Mouse (Mus musculus) kidney, postnatal 36 days (tissue): ENCODE measurements around the gene Egr4.

Experiments used
- DNase-seq, 2 experiments: peaks; one replicate each; pipeline ENCODE4 v3.0.0; 2021 to 2022; ENCODE audit warnings: mixed read lengths in 2 of 2

The Egr4 gene

DNA sequence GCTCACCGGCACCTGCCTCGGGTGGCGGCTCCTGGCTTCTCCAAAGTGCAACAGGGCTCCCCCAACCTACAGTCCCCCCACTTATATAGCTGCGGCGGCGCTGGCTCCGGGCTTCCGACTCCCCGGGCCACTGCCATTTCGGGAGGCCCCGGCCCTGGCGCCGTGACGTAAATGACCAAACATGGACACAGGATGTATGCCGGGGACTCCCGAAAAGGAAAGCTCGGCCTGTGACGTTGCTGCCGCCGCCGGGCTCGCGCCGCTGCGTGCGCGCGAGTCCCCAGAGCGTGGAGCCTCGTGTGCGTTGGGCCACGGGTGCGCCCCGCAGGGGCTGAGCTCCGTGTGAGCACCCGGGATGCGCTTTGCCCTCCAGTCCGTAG lies at the start of gene Egr4:
Gene Egr4, minus strand, starts transcription at position 59 of the 380 bp plus-strand sequence.
- DNase-seq: peak in 1 of 2 experiments; percentile 10

DNA sequence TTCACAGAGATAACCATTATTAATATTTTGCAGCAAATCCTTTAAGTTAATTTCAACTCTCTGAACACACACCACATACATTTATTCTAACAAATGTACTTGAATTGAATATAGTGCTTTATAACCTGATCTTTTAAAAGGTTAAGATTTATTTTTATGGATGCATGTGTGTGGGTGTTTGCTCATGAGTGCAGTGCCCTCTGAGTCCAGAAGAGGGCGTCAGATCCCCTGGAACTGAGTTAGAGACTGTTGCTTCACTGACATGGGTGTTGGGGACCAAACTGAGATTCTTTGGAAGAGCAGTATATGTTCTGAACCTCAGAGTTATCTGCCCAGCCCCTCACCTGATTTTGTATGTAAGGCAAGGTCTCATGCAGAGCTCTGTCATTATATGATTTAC lies 49.0 kb upstream of the Egr4 start:
- DNase-seq: no peak

DNA sequence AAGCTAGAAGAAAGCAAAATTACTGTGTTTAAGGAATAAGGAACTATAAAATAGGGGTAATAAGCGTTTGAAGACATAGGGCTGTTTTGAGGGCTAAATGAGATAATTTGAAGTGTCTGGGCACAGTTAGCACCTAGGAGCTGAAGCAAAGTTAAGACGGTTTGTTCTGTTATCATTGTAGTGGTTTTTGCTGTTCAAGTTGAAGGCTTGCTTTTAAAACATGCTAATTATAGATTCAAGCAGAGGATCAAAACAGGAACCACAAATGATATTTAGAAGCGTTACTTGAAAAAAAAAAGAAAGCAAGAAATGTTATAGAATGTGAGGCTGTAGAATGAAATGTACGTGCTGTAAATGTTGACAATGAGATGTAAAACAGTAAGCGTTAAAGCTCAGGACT lies 34.3 kb upstream of the Egr4 start:
- no peak for DNase-seq

DNA sequence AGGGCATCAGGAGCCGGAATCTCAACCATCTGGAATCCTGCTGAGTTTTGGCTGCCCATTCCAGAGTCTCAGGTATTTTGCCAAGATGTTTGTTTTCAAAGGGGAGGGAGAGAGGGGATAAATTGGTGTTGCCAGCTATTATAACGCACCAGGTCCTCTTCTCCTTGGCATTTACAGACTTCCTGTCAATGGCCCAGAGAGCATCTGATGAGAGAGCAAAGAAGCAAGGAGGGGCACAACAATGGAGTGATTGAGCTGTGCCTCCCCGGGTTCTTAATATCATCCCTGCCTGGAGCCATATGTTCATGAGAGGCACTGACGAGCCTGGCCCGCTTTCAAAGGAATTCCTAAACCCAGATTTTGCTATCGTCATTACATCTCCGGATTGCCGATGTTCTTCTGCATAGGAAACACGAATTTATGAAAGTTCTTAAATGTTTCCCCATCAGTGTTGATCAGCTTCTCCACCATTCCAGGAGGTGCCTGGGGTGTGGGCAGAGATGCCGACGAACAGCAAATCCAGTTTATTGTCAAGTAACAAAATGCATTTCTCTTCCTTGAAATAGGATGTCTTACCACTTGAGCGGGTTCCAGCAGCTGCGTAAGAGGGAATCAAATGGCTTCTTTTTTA lies 31.0 kb upstream of the Egr4 start:
- no peak for DNase-seq

DNA sequence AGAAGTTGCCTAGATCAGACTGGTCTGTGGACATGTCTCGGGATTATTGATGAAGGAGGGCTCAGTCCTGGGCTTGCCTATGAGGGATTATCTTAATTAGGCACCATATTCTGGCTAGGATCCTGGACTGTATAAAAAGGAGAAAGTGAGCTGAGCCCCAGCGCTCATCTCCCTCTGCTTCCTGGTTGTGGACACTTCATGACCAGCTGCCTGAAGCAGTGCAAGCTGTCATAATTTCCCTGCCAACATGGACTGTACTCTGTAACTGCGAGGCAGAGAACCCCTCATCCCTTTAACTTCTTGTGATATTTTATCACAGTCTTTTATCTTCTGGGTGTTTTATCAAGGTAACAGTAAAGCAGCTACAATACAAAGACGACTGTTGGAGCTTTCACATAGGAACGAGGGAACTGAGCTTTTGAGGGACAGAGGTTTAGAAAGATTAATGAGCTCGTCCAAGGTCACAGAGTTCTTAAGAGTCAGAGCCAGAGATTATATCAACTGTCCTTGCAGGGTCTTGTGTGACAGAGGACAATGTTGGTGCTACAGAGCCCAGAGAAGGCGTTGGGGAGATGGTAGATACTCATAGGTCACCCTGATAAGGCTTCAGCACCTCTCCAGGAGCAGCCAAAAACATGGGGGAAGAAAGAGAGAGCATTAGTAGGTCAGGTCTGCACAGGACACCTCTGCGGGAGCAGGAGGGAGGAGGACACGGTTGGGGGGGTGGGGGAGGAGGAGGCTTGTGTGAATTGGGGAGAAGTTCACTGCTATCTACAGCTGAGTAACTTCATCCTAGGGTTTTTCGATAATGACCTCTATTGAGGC lies 30.2 kb upstream of the Egr4 start:
- DNase-seq: no peak

DNA sequence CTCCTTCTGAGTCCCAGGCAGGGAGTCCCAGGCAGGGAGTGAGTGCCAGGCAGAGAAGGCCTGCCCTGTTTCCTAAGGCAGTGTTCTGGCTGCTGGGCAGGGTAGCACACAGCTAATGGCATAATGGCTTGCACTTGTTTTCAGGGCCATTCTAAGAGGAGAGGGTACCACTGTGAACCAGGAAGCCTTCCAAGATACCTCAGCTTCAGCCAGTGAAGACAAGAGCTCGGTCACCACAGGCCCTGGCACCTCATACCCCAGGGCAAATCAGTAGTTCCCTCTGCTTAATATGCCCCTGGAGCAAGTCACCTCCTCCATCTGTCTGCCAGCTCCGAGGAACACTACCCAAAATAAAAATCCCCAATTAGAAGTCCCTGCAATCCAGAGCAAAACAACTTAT lies 9.4 kb upstream of the Egr4 start:
- DNase-seq: no peak

DNA sequence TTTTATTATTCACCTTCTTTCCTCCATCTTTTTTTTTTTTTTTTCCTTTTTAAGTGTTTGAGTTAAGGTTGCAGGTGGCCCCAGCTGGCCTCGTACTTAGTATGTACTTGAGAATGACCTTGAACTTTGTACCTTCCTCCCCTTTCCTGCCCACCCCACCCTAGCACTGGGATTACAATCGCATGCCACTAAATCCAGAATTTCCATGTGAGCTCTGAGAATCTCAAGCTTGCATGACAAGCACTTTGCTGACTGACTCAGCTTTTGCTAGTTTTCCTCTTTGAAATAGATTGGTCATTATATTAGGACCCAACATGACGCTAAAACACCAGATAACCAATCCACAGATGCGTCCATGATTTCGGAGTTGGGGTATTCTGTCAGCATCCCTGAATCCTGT lies 8.6 kb upstream of the Egr4 start:
- DNase-seq: no peak

DNA sequence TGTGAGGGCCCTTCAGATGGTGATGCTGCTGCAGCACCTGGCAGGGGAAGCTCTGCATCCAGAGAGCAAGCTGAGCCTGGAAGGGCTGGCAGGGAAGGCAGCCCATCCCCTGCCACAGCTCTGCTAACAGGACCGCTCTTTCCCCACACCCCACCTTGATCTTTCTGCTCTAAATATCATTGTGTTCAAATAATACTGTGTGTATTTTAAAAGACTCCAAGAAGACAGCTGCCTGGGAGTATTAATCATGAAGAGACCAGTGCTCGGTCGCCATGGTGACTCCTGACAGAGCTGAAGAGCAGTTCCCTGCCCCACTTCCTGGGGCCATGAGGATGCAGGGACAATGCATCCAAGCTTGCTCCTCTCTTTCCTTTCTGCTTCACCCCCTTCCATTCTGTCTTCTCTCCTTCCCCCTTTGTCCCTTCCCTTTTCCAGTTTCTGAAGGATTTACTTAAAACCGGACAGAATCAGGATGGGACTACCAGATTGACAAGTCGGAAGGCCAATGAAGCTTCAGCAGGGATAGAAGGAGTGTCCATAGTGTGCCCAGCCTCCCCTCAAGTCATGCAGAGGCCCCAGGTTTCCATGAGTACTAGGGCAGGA lies 4.8 kb upstream of the Egr4 start:
- no peak for DNase-seq

DNA sequence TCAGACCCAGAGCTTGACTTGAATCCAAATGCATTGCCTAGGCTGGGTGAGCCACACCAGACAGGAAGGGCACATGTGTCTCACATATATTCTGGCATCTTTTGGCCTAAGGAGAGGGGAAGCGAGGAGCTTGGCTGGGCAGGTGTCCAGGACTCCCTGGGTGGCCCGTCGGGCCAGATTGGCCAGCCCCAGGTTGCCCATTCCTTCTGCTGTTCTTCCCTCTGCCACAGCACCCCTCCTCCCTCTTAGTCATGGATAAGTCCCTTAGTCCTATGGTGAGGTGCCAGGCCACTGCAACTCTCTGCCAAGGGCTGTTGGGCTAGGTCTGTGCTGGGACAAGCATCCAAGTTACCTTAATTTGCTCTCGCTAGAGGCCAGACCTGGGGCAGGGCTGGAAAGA lies 2.6 kb upstream of the Egr4 start:
- DNase-seq: no peak

DNA sequence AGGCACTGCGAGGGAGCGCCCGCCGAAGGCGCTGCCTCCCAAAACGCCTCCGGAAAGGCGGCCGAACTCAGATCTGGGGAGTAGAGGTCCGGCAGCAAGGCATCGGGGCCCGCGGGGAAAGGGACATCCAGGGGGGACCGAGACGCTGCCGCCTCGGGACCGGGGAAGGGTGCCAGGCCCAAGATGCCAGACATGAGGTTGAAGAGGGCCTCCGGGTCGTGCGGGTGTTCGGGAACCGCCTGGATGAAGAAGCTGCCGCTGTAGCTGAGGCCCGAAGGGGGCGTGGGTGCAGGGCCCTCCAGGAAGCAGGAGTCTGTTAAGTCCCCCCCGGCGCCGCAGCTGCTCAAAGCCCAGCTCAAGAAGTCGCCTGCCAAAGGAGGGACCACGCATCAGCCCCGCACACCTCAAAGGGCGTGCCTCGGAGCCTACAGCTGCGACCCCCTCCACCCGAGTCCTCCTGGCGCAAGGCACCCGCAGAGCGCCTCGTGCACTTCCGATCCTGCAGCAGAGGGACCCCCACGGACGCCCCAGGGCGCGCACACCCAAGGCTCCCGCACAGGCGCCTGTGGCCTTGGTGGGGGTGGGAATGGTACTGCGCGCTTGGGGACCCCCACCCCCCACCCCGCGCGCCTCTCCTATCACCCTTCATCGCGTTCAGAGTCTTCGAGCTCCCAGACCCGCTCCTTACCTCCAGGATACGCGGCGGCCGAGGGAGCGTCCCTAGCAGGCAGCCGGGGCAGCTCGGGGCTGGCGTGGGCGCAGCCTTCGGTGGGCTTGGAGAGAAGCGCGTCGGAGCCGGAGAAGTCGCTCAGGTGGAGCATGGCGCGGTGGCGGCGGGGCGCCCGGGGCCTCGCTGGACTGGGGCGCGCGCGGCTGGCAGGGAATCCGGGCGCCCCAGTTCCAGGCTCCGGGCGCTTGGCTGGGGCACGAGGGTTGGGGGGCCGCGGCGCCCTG lies 535 bp downstream of the Egr4 start:
- no peak for DNase-seq

DNA sequence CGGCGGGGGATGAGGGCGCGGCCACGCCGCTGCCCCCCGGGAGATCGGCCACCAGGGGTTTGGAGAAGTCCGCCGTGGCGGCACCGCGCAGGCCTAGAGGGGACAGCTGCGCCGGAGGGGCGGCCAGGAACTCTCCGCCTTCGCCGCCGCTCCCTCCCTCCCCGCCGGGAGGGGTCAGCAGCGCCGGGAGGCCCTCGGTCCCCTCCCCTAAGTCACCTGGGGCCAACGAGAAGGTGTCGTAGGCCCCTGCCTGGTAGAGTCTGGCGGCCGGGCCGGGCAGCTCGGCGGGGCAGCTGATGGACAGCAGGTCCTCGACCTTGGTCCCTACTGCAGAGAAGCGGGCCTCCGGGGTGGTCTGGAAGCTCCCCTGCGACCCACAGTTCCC lies 1.3 kb downstream of the Egr4 start:
- DNase-seq: no peak

DNA sequence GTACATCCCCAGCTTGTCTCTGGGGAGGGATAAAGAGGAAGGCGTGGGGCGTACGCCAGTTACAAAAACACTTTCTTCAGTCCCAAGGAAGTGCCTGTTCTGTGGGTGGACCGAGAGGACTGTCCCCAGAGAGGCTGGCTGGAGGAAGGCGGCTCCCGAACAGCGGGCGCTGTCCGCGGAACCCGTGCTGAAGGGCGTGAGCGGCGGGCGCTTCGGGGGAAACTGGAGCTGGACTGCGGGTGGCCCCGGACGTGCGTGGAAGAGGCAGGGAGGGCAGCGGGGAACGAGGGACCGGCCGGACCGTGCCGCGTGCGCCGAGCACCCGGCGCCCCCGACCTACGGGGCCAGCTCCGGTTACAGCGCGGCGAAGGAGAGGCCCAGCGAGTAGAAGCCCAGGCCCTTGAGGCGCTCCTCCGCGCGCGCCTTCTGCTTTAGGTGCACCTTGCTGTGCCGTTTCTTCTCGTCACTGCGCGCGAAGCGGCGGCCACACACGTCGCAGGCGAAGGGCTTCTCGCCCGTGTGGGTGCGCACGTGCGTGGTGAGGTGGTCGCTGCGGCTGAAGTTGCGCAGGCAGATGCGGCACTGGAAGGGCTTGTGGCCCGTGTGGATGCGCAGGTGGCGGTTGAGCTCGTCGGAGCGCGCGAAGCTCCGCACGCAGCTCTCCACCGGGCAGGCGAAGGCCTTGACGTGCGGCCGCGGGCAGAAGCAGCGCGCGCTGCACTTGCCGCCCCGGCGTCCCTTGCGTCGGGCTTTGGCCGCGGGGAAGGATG lies 1.9 kb downstream of the Egr4 start:
- peak; percentile 9 to 73 for DNase-seq

DNA sequence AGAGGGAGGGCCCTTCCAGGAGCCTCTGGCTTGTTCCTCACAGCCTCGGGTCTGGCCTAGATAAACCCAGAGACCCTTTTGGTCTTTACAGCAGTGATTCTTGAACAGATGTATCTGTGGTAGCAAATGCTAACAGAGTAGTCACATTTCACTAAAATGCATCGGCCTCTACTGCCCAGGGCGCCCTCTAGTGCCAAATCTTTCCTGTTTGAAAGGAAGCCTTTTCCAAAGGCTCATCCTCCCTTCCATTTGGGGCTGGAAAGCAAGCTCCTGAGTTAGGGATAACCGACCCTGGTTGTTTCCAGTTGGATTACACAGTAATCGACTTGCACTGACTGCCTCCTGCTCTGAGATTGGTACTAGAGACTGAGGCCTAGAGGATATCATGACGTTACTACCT lies 2.9 kb downstream of the Egr4 start:
- peak; percentile 39 to 76 for DNase-seq

DNA sequence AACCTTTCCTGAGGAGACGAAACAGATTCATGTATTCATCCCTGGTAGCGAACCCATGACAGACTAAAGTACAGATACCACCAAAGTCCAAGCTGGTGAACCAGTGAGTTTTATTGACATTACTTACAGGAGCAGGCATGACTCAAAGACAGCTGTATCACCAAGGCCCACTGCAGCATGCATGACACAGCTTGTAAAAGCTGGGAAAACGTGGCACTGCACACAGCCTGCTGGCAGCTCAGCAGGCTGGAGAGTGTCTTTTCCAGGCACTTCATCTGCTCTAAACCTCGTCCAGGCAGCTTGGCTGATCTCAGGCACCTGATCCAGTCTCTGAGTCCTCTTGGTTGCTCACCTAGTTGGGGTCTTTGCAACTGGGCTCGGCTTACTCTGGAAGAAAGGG lies 4.8 kb downstream of the Egr4 start:
- DNase-seq: no peak

DNA sequence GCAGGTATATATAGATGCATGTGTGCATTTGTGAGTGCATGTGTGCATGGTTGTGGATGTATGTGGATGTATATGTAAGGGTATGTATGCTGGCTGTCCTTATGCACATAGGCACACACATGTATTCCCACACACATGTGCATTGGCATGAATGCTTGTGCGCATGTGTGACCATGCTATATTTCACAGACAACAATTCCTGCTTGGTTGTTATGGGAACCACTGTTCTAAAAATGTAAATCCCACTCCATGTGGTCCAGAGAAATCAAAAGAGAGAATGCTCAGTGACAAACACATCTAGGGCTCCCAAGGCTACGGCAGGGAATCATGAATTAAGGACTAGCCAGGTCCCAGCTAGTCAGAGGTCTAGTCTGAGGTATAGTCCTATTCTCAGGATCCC lies 8.5 kb downstream of the Egr4 start:
- no peak for DNase-seq

DNA sequence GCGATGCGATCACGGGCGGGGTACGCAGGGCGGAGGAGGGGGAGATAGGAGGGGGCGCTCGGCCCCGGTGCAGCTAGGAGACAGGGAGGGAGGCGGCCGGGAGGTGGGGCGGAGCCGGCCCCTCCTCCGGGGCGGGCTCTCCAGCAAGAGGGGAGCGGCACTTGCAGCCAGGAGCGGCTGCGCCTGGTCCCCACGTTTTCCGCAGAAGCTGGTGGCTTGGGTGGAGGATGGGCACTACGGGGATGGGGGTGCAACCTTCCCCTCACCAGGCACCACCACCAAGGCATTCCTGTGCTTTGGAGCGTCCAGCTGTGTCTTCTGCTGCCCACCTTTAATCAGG lies 10.5 kb downstream of the Egr4 start, which contains the start of gene Fbxo41:
Gene Fbxo41, minus strand, starts transcription at position 84 of the 340 bp plus-strand sequence.
- DNase-seq: peak; percentile 4 to 28

DNA sequence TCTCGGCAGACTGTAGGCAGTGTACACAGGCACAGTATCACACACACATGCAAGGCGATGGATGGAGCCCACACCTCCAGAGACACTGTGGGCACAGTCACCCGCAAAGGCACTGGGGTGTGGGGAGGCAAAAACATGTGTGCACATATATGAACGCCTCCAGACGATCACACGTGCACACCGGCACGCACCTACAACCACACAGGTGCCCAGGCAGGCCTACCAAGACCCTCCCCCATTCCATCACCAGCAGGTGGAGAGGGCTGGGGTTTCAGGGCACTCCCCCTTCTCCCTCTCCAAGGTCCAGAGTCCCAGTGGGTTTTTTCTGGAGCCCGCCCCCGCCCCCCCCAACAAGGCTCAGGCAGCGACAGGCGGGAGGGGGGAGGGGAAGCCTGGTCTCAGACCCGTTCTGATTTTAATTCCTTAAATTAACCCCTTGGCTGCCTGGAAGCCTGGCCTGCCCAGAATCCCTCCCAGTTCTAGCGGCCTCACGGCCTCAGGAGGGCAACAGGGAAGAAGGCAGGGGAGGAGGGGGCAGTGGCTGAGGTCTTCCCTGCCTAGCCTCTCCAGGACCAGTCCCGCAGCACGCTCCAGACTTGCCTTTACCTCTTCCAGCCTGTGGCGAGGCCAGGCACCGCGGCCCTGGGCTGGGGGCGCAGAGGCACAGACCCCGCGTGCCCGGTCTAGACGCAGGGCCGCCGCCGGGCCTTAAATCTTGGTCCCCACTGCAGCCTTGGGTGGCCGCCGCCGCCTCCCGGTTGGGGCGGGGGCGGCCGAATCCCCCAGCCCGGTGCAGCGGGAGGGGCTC lies 11.1 kb downstream of the Egr4 start:
- no peak for DNase-seq

DNA sequence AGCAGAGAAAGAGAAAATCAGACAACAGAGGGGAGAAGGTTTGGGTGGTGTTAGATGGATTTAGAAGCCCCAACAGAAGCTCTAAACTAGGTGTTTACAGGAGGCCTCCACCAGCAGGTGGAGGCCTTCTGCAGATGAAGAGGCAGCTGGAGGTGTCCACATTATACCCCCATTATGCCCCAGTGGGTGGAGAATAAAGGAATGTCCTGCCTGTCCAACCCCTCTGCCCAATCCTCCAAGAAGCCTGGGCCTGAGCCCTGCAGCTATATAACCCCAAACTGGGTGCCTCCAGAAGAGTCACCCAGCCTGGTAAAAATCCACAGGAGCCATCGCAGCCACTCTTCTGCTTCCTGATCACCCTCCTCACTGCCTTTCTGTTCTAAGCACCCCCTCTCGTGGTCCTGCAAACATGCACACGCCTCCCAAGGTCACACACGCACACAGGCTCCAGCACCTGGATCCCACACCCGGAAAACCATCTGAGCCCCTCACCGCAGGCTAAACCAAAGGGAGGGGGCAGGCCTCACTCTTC lies 11.8 kb downstream of the Egr4 start:
- no peak for DNase-seq

DNA sequence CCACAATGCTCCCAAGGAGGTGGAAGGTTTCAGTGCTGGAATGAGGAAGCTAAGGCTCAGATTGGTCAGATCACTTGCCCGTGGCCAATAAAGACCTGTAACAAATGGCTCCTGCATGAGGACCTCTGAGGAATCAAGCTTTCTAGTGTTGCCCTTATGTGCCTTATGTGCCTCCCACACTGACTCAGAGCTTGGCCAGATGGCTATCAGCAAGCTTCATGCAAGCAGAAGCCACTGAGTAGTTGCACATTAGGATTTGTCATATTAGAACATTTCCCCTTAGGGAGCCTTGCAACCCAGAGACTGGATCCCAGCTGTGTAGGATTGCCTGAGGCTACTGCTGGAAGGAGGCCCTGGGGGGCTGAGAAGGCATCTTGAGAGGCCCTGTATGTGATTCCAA lies 13.0 kb downstream of the Egr4 start:
- no peak for DNase-seq

DNA sequence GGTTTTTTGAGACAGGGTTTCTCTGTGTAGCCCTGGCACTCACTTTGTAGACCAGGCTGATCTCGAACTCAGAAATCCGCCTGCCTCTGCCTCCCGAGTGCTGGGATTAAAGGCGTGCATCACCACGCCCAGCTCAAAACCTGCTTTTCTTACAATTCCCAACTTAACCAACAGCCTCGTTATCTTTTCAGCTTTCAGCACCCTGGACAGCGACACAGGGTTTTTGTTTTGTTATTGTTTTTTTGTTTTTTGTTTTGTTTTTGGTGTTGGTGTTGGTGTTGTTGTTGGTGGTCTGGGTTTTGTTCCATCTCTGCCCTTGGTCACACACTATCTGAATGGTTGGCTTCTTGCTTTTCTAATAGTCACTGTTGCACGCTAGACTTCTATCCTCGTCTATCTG lies 15.2 kb downstream of the Egr4 start:
- DNase-seq: peak in 1 of 2 experiments; percentile 32

DNA sequence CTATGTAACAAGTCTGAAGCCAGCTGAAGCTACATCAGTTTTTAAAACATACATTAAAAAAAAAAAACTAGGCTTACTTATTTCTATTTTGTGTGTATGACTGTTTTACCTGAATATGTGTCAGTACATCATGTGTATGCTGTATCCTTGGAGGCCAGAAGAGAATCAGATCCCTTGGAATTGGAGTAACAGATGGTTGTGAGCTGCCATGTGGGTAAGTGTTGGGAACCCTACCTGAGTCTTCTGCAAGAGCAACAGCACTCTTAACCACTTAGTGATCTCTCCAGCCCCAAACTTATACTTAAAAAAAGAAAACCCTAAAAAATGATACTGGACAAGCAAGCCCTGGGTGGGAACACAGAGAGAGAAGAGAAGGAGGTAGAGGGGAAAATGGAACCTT lies 16.4 kb downstream of the Egr4 start:
- DNase-seq: no peak
